In the genomic region with DNA sequence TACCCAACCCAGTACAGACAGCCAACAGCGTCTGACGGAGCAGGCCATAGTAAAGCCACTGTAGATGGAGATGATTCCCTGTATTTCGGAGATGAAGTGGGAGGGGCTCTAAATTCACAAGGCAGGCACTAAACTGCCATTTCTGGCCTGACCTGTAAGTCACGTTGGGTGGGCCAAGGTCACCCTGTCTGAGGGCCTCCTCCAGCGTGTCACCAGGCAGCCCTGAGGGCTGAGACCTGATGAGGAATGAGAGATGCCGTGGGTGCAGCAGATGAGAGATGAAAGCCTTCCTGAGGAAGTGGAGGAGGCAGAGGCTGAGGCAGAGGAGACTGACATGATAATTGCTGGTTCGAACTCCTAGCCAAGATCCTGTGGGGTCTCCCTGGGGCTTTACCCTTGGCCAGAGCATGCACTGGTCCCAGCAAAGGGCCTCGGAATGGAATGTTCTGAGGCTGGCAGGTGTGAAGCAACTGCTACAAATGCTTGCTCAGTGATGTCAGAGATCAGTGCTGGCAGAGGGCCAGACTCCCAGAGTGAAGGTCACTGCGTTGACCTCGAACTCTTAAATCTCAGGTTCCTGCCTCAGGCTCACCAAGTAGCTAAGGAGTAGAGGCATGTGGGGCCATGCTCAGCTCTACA, we compare ENCODE assay signal across 7 mouse cellular contexts. TPM values are rescaled to one million over a fixed set of nuclear protein-coding genes. Genes with fewer than 3 reads are reported as not detected.
DNase-seq lines count a peak whose midpoint lies in the region; ATAC-seq lines count a peak whose summit lies in the region.

No protein-coding gene starts in this region.

- peak; percentile 78 for DNase-seq in NIH3T3 (ENCODE audit: low read depth)
- DNase-seq in adrenal gland, adult 8-10 months = peak; percentile 78
- peak; percentile 48 to 51 for DNase-seq in heart, postnatal 10 days
- DNase-seq in left cerebral cortex, postnatal 14 days (ENCODE audit: low spot score in 2 of 2) = no peak
- no peak for DNase-seq in left cerebral cortex, adult 11 months (ENCODE audit: low spot score)
- no peak for DNase-seq in thymus, postnatal 0 days (ENCODE audit: low spot score)

- no peak overlapping the region for H3K9ac ChIP-seq in liver, embryonic 16.5 days (ENCODE audit: low read depth, low read length)

- no peaks in the 10 kb centered on the region for H3K9me3 ChIP-seq in liver, embryonic 16.5 days (replicated peaks; ENCODE audit: control insufficient read depth, low read length)

- no peaks in the 10 kb centered on the region for H3K36me3 ChIP-seq in liver, embryonic 16.5 days (ENCODE audit: control insufficient read depth, insufficient read depth)

- peak; percentile 48 for ATAC-seq in liver, embryonic 16.5 days (ENCODE audit: low read depth)

- WGBS in liver, embryonic 16.5 days (ENCODE audit: insufficient replicate concordance) = 54% methylated on average over 10 of the region's 10 CpGs

- peaks cover 3% of the 10 kb centered on the region for H3K4me1 ChIP-seq in liver, embryonic 16.5 days (ENCODE audit: control insufficient read depth, low read depth, low read length)

- intact Hi-C loops in heart, postnatal 10 days (cut with DNase I) = no loop called here
- intact Hi-C loops in left cerebral cortex, postnatal 14 days (cut with DNase I) = no loop called here

- peaks cover 3% of the 10 kb centered on the region; the same call in 1 of the 2 replicates for H3K27me3 ChIP-seq in liver, embryonic 16.5 days (ENCODE audit: control insufficient read depth, insufficient read depth, low read depth, low read length)

- peak overlapping the region; percentile 35; the same call in 1 of the 2 replicates for H3K27ac ChIP-seq in liver, embryonic 16.5 days (ENCODE audit: low read length)

- no peak overlapping the region for H3K4me2 ChIP-seq in liver, embryonic 16.5 days (ENCODE audit: low read depth, low read length)

- no peak overlapping the region for H3K4me3 ChIP-seq in liver, embryonic 16.5 days (ENCODE audit: low read depth, low read length)

RNA-seq across cellular contexts. Expression of a gene that starts 55.0 kb away (rescaled TPM):
- total RNA-seq in adrenal gland, adult 8-10 months (2022) = 10 to 100 TPM; 15.6 to 19.0 (median 17.1) TPM
- 10 to 100 TPM; 10.7 to 37.7 TPM for total RNA-seq in heart, postnatal 10 days (2021)
- 7.1 and 10.2 TPM in 2 replicates for polyA plus RNA-seq in liver, embryonic 16.5 days (2015; fragmentation: Nextera tagmentation; extraction: Ambion mirVana)
- total RNA-seq in left cerebral cortex, postnatal 14 days (2021) = 1 to 10 TPM; 3.1 to 4.5 TPM
- 2.9 and 3.3 TPM in 2 replicates for polyA plus RNA-seq in thymus, postnatal 0 days (2015; fragmentation: Nextera tagmentation; extraction: Ambion mirVana)

Comparison
In these comparisons a context has a peak if more than half of its experiments do, and no peak if none do; other contexts are left out.
1. DNase-seq: peak in NIH3T3 (single experiment), adrenal gland, adult 8-10 months (single experiment) and heart, postnatal 10 days (2 of 2); none in left cerebral cortex, postnatal 14 days (0 of 2), left cerebral cortex, adult 11 months (single experiment) and thymus, postnatal 0 days (single experiment).